Mouse (Mus musculus): ENCODE results near the gene Phf23.

DNA sequence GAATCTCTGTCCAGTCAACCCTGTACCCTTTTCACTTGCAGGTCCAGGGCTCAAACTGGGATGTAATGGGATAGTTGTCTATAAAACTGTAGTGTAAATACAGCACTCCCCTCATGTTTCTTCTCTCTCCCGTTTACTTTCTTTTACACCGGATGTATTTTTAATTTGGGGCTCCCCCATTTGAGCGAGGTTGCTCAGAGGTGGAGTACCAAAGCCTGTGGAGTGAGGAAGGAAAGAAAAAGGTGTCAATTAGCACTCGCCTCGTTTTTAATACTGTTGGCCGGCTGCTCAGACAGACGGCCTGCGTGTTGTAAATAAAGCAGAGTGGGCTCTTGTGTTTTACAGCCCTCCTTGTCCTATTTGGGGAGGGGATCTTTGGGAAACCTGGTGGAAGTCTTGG is 4.1 kb downstream of the Phf23 start:
- TF ChIP-seq POLR2A (IDR thresholded peaks at IDR 0.05; ENCODE audit: low read depth, low read length) = no peak
- TF ChIP-seq CTCF (IDR thresholded peaks at IDR 0.05; ENCODE audit: extremely low read depth, insufficient read depth, insufficient read length, insufficient replicate concordance) = no peak
